Mouse (Mus musculus) C2C12 (cell line): Measurements from ENCODE around the gene Theg.

Experiments
- CEBPB ChIP-seq: IDR thresholded peaks from one replicate; pipeline ENCODE4 v1.6.1; 2011; ENCODE audit warnings: low read depth, mild to moderate bottlenecking, control low read depth, moderate library complexity
- CTCF ChIP-seq: IDR thresholded peaks from one replicate; pipeline ENCODE4 v1.5.1; 2011; ENCODE audit not compliant: control insufficient read depth, insufficient read depth, insufficient read length
- MAX ChIP-seq: IDR thresholded peaks from one replicate; pipeline ENCODE4 v1.6.1; 2011; ENCODE audit warnings: mild to moderate bottlenecking, control low read depth
- MYOD1 ChIP-seq: IDR thresholded peaks from one replicate; pipeline ENCODE4 v1.6.1; 2011; ENCODE audit warnings: low read depth; ENCODE audit not compliant: control insufficient read depth, insufficient read length
- MYOG ChIP-seq: IDR thresholded peaks from one replicate; pipeline ENCODE4 v1.6.1; 2011; ENCODE audit not compliant: control insufficient read depth, insufficient read length; ENCODE audit errors: extremely low read depth
- USF1 ChIP-seq: IDR thresholded peaks from one replicate; pipeline ENCODE4 v1.6.1; 2011; ENCODE audit warnings: low read depth, mild to moderate bottlenecking, control low read depth, moderate library complexity

- TF ChIP-seq CTCF: no peak
- TF ChIP-seq MYOD1: no peak
- no peak for TF ChIP-seq MAX
- no peak for TF ChIP-seq USF1
- TF ChIP-seq MYOG: no peak
- no peak for TF ChIP-seq CEBPB
Measured at GRCm38 (mm10) chr10:79594111-79594510, 7.0 kb upstream of the Theg start.
